Mouse (Mus musculus) hindbrain, embryonic 10.5 days (tissue): ENCODE measurements around the gene Ppid. TPM values are rescaled to one million over a fixed set of nuclear protein-coding genes. Genes with fewer than 3 reads are reported as not detected.

Source experiments
- DNase-seq: peaks from one replicate; pipeline ENCODE4 v3.0.0-alpha.2; 2017; ENCODE audit warnings: low spot score
- H3K27ac ChIP-seq: fragments of 300-500 bp; sonication (generic); 2 replicates; pipeline ENCODE4 v1.5.1; 2016; ENCODE audit warnings: mild to moderate bottlenecking, moderate library complexity
- H3K27me3 ChIP-seq: fragments of 300-500 bp; sonication (generic); 2 replicates; pipeline ENCODE4 v1.6.1; 2016; ENCODE audit warnings: mild to moderate bottlenecking; ENCODE audit not compliant: poor library complexity, insufficient read depth, severe bottlenecking
- H3K36me3 ChIP-seq: fragments of 300-500 bp; sonication (generic); 2 replicates; pipeline ENCODE4 v1.6.1; 2016; ENCODE audit warnings: mild to moderate bottlenecking, moderate library complexity
- H3K4me1 ChIP-seq: fragments of 300-500 bp; sonication (generic); replicated peaks from 2 replicates; pipeline ENCODE4 v1.6.1; 2016; ENCODE audit warnings: mild to moderate bottlenecking
- H3K4me3 ChIP-seq: fragments of 300-500 bp; sonication (generic); 2 replicates; pipeline ENCODE4 v1.5.1; 2016; ENCODE audit warnings: mild to moderate bottlenecking, moderate library complexity
- H3K9me3 ChIP-seq: fragments of 300-500 bp; sonication (generic); 2 replicates; pipeline ENCODE4 v1.6.1; 2016; ENCODE audit warnings: mild to moderate bottlenecking, moderate library complexity
- WGBS: fragments of 180-500 bp; shearing (Covaris S2); methylation state at CpG from one replicate; pipeline ENCODE4 v1.1.7; 2016; 5-methylcytosine and 5-hydroxymethylcytosine counted together
- polyA plus RNA-seq: library from polyadenylated mRNA; unstranded; fragments of >200 nt; fragmentation: Nextera tagmentation; extraction: Ambion mirVana; gene quantifications from 2 replicates; pipeline ENCODE4 v1.2.1, GENCODE M21; 2016

Ppid gene
- polyA plus RNA-seq, 1 experiment from 2014 or later = 173 TPM

GRCm38 (mm10) chr3:79652129-79652528, 61.0 kb downstream of the Ppid start:
- no peak overlapping the region for H3K27ac ChIP-seq
- 91% methylated on average over 6 of the region's 6 CpGs for WGBS
- H3K27me3 ChIP-seq = no peaks in the 10 kb centered on the region
- DNase-seq = no peak
- no peaks in the 10 kb centered on the region for H3K9me3 ChIP-seq
- H3K36me3 ChIP-seq = no peaks in the 10 kb centered on the region
- H3K4me1 ChIP-seq = no peaks in the 10 kb centered on the region
- H3K4me3 ChIP-seq = no peak overlapping the region

Other genes starting within 250 kb of the Ppid start
- 5.0 and 5.8 TPM in 2 replicates for gene Fnip2, start 23.5 kb upstream of the Ppid start, polyA plus RNA-seq
- 23.1 and 28.5 TPM in 2 replicates for gene 4930579G24Rik, start 37.7 kb downstream of the Ppid start, polyA plus RNA-seq
- 43.1 and 45.2 TPM in 2 replicates for gene Etfdh, start 38.2 kb downstream of the Ppid start, polyA plus RNA-seq
- gene Rxfp1, start 146.5 kb downstream of the Ppid start, polyA plus RNA-seq = not detected in 2 replicates